Mouse (Mus musculus) retina, embryonic 14.5 days (tissue): Measurements from ENCODE around the gene Sall2.
"Not testable (repeated sequence)": the region's sequence is repeated elsewhere in the genome, so short reads cannot be mapped to it uniquely, and the experiment has no call there.

Source experiments
- DNase-seq: peaks from one replicate; pipeline ENCODE4 v3.0.0-alpha.2; 2015; ENCODE audit warnings: low spot score

Sall2 gene

DNA sequence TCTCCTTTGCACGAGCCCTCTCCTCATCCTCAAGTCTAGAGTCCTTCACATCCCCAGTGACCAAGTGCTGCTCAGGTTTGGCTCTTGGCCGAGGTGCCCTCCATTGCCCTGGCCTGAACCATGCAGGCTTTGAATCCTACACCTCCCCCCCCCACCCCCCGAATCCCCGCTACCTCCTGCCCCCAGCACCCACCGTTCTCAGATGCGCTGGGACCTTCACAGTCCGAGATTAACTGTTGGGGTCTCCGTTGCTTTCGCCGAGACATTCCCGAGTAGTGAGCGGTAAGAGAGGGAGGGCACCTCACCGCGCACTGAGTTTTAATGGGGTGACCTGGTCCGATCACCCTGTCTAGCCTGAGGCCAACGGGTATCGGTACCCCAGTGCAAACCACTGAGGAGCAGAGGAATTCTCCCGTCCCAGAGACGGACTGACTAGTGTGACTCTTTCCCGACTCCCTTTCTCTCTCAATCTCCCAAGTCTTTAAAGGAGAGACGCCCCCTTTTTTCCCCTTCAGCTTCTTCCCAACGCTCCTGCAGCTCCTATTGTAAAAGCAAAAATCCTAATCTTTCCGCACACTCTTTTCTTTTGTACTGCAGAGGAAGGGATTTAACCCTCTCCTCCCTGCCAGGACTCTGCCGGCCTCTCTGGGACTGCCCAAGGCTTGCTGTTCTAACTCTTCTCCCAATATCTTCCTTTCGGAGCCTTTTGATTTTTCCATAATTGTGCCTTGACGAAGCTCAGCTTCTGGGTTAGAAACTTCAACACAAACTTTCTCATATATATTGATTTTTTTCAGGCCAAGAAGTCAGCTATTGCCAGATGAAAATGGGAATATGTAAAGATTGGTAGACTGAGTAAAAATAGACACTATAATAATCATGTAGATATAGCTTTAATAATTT is at the start of gene Sall2:
Sall2 (minus strand) TSS at position 853 of the 903 bp plus-strand sequence.
- no peak for DNase-seq

DNA sequence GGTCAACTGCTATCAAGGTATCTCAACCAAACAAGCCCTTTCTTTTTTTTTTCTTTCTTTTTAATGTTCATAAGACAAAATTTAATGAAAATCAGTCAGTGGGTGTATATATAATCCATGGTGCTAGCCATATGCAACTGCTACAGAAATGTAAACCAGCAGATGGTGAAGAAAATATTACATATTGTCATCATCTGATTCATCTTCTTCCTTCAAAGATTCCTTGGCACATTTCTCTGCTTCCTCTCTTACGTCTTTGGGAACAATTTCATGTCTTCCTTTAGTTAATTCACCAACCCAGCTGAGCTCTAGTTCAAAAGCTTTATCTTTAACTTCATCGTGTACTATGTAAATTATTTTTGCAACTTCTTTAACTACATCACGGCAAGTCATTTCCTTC is 40.2 kb upstream of the Sall2 start:
- no peak for DNase-seq

DNA sequence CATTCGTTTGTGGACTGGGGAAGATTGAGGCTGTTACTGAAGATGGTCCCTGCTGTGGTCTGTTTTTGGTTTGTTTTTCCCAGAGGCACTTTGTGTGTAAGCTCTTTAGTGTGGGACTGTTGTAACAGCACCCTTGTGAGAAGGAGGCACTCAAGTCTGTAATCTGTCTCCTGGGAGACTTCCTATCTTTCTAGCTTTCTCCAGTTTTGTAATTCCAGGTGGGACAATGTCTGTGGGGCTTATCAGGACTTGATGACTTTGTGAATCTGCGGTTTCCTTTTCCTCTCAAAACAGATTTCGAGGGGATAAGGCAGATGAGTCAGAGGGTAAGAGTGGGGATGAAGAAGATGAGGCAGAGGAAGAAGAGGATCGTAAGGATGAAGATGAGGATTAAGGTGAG is 27.7 kb upstream of the Sall2 start, which contains the start of gene Olfr1513:
Olfr1513 (minus strand) TSS at position 101 of the 400 bp plus-strand sequence.
- DNase-seq: no peak

DNA sequence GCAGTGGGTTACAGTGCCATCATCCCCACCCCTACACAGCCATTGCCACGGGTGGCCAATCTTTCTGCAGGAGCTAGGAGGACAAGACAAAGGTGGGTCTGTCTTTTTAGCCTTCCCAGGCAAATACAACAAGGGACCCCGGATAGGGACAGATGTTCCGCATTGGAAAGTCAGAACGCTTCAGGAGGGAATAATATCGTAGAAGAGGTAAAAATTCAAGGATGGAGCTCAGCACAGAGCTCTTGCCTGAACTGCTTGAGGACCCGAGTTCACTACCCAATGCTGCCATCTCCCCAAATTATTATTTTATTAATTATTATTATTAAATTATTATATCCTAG is 10.9 kb upstream of the Sall2 start:
- DNase-seq: no peak

DNA sequence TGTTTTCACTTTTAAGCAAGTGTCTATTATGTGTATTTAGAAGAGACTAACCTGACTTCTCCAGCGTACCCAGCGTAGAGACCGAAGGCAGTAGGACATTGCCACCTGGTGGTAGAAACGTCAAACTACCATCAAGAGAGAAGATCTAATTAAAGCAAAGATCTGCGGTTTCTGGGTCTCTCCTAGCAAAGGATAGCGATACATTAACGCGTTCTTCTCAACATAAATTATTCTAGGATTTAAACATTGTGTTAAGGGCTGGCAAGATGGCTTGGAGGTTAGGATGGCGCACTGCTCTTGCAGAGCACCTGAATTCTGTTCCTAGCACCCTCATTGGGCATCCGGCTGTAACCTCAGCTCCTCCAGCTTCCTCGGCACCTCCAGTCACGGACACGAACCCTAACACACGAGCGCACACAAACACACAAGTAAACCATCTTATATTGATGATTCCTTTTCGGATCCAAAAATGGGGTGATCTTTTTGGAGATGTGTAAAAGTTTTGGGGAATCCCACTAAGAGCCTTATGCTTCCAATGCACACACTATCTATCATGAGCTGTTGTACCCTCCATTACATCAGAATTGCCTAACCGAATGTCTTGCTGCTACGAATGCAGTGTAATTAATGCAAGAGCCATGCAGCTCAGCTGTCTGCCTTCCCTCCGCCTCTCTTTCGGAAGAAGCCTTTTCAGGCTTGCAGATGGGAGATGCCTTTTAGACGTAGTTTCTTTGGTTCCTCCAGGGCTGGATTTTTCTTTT is 10.4 kb upstream of the Sall2 start:
- peak; percentile 91 for DNase-seq

DNA sequence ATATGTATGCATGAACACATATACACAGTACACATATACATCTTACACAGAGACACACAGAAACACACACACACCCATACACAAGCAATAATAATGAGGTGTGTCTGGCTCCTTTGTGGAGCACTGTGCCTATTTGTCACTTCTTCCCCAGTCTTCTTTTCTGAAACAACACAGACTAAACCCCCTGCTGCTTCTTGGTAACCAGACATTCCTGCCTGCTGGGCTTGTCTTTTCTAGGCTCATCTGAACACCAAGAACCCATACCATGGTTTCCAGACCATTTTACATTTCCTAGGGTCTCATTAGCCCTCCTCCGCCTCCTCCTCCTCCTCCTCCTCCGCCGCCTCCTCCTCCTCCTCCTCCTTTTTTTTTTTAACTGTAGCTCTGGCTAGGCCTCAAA is 3.6 kb upstream of the Sall2 start:
- no peak for DNase-seq

DNA sequence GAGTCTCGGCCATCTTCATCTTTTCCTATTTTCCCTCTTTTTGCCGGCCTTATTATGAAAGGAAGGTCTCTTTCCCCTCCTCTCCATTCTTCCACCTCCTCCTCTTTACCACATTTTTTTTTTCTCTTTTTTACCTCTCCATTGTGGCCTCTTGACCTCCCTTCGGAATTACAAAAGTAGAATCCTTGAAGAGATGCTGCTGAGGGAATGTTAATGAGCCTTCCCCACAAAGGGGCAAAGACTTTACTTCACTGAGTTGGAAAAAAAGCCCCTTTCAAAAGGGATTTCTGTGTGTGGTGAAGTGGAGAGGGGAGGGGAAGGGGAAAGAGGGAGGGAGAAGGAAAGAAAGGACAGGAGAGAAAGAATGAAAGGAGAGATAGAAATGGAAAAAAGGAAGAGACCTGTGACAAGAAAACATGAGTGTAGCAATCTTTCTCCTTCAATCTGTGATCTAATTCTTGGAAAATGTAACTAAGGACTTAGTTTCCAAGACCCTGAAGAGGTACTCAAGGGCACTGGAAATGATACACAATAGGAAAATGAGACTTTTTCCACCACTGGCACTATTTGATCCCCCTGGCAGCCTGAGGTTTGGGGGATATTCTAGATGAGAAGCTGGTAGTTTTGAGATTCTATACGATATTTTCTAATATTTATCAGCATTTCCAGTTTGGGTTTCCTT is 2.6 kb upstream of the Sall2 start:
- DNase-seq: peak; percentile 33

DNA sequence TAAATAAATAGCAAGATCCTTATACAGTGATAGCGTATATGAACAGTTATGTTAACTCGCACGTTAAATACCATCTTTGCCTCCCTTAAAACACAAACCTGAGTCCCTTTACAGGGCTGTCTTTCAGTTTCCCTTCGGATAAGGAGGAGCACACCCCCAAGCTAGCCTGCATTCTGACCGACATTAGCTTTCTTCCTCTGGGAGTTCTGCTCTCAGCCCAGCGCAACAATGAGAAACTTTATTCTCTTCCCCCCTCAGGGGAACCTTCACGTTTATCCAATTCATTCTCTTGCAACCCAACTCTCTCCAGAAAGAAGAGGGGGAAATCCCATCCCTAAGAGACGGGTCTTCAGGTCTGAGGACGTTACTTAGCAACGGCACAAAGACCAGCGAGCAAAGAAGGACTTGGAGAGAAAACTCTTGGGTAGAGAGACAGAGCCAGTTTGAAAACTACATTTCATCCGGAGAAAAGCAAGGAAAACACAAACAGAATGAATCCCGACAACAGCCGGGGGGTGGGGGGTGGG is 1.1 kb downstream of the Sall2 start:
- DNase-seq: no peak

DNA sequence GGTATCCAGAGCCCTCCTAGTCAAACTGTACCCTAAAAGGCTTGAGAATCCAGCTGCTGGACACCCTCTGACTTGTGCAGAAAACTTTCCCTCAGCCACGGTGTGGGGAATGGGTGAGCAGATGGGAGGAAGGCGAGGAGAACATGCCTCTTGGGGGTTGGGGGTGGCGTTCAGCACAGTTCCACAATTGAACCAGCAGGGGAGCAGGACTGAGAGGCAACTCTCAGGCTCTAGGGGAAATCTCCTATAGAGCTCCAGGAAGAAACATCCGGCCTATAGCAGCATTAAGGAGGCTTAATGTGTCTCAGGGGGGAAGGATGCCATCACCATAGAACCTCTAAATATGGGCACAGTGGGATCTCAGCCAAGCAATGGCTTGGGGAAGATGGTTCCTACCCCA is 2.7 kb downstream of the Sall2 start:
- peak; percentile 71 for DNase-seq

DNA sequence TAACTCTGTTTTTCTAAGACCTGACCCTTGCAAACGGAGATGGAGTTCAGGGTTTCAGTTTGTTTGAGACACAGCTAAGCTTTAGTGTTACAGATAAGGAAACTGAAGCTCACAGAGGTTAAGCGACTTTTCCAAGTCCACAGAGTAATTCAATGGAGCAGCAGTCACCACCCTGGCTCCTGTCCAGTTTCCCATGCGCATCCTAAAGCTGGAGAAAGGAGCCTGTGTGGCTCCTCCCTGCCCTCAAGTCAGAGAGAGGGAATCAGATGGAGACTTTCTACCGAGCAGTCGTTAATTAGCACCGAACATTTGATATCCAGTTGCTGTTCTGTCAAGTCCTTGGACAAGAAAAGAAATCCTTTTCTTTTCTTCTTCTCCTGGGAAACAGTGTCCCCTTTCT is 9.2 kb downstream of the Sall2 start:
- DNase-seq: no peak

DNA sequence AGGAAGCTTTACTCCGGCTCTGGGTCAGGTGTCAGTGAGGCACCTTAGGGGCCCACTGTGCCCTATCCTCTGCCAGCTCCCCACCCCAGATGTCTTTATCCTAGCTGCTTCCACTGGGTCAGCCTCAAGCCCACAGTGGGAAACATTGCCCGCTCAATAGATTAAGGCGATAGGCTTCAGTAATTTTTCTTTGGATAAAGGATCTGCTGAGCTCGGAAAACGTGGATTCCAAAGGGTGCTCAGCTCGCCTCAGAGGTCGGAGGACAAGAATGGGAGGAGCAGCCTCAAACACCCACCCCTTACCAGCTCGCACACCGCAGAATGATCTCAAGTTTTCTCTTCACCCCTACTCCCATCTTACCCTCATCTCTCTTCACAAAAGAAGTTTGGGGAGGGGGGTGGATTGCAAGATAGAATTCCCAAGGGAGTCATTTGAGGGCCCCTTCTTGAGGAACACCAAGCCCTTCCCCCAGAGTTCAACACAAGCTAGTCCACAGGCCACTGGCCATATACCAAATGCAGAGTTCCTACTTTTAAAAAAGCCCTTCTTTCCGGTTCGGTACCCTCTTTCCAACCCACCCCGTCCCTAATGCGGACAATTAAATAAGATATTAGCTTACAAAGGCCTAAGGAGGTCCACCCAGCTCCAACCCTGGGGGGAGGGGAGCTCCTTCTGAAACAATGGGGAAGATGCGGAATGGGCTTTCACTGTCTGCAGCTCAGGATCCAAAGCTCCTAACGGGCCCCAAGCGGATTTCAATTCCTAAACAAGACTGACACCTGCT is 11.9 kb downstream of the Sall2 start:
- DNase-seq: peak; percentile 69

DNA sequence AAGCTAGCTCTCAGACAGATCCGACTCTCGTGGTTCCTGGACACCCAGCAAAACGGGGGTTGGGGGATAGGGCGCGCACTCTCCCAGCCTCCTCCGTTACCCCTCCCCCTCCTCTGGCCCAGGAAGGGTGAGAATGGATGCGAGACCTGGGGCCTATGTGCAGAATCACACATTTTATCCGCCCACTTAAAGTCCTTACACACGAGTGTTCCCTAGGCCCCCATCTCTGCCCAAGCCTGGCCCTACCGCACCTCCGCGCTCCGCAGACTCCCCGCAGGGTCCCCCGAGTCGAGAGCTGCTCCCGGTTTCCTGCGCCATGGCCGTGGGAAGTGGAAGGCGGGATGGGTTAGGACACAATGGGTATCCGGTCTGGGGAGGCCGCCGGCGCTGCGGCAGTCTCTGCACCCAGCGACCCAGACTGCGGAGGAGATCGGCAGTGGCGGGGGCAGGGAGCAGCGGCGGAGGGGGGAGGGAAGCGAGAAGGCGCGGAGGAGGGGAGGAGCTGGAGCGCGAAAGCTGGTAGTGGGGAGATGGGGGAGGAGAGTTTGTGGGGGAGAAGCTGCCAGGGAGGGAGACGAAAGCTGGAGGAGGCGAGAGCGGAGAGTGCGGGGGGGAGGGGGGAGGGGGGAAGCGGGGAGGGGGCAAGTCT is 12.6 kb downstream of the Sall2 start:
- DNase-seq: peak; percentile 77

DNA sequence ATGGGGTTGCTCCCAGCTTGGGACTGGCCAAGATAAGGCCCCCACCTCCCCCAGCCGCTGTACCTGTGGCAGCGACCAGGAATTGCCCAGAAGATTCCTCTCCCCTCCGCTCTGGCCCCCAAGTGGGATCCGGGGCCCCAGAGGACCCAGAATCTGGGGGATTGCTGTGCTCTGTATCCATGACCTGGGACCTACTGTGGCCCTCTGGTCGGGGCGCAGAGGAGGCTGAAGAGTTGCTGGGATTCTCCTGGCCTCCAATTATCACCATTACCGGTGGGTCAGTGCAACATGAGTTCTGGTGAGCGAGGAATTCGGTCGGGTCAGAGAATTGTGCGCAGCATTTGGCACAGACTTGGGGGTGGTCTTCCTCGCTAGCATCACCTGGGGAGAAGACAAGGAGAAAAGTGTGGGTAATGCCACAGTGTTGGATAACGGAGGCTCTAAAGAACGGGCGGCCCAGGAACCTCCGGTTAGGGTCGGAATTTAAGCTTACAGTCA is 13.2 kb downstream of the Sall2 start:
- no peak for DNase-seq

DNA sequence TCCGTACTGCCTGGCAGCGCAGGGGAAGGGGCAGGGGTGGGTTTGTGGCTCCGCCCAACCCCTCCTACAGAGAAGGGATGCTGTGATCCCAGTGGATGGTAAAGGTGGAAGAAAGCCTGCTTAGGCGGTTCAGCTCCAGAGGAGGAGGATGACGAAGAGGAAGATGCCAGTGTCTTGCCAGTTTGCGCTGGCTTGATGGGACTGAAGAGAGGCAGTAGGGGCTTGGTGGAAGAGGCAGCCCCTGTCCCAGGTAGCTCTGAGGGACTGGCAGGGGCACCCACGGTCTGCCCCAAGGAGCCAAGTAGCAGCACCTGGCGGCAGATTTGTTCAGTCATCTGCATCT is 13.8 kb downstream of the Sall2 start:
- DNase-seq: no peak

DNA sequence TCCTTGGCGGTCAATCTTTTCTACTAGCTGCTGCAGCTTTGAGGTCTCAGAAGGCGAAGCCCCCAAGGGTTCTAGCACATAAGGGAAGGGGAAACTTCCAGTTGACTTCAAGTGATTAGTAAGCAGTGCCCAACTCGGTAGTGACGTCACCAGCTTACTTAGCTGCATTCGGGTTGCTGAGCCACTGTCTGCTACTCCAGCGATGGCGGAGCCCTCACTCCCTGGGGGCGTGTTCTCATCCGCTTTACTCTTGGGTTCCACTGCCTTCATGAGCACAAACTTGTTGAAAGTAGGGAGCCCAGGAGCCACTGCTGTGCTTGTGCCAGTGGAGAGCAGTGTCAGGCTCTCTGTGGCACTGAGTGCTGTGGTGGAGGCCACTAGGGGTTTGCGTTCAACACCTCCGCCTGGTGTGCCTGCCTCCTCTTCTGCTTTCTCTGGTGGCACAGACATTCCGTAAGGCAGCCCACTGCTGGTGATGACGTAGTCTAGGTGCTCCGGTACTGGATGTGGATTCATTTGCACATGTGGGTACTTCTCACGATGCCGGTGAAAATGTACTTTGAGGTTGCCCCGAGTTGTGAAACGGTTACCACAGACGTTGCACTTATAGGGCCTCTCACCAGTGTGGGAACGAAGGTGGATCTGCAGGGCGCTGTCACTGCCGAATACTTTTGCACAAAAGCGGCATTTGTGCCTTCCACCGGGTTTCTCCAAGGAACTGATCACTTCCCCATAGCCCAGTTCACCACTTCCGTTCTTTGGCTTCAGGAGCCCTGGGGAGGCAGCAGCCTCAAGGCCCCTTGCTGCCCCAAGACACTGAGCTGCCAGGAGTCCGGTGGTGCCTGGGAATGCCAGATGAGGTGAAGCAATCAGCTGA is 14.4 kb downstream of the Sall2 start:
- no peak for DNase-seq

DNA sequence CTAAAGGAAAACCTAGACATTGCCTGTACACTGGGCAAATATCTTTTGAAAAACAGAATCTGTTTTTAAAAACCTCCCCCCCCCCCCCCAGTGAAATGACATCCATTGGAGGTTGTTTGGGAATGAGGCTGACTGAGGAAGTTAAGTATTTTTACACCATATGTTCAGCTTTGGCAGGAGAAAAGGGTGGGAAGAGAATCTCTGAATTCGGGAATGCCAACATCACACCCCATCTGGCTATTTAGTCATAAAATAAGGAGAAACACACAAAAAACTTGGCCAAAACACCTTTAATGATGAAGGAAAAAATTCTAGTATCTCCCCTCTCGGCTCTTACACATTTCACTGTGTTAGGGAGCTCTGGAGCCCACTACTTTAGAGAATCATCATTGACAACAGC is 17.7 kb downstream of the Sall2 start:
- DNase-seq: no peak

DNA sequence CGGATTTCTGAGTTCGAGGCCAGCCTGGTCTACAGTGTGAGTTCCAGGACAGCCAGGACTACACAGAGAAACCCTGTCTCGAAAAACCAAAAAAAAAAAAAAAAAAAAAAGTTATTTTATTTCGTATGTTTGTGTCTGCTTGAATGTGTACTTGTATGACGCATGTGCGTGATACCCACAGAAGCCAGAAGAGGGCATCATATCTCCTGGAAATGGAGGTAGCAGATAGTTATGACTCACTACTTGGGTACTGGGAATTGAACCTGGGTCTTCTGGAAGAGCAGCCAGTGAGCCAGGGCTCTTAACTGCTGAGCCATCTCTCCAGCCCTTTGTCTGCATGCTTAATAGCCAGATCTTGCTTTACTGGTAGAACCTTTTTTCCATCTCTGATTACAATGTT is 18.2 kb downstream of the Sall2 start:
- not testable (repeated sequence) for DNase-seq

DNA sequence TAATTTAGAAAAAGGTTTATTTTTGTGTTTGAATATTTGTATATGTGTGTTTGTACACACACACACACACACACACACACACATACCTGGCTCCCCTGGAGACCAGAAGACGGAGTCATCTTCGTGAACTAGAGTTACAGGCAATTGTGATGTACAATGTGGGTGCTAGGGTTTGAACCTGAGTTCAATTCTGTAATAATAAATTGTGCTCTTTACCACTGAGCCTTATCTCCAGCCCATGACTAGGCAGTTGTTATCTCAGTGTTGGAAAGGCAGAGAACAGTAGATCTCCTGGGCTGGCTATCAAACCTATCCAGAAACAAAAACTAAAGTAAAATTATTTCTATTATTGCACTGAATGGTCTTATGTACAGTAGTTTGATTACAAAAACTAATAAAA is 22.5 kb downstream of the Sall2 start:
- DNase-seq: no peak

DNA sequence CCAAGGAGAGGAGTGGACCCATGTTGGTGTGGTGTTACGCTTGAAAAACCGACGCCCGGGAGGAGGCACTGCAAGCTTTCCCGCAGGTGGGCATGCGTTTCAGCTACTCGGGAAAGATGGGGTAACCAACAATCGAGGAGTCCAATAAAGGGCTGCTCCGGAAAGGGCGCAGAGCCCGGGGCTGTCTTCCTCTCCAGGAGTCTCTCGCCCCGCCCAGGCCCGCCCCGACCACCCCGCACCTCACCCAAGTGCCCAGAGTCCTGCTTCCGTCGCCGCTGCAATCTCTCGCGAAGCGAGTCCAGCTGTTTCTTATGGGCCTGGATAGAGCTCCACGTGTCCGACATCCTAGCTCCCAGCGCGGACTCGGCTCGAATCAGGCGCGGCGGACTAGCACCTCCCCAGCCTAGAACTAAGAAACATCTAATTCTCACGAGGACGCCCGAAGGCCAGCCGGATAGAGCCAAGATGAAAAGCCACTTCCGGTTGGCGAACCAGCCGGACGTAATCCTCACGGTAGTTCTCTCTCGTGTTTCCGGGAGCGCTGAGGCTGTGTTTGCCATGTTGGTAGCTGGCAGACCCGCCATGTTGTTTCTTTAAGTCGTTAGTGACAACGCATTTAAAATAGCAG is 23.8 kb downstream of the Sall2 start, which contains the start of gene Mettl3:
Mettl3 (minus strand) TSS at position 485 of the 628 bp plus-strand sequence.
- peak; percentile 96 for DNase-seq
